Mouse (Mus musculus) thymus, adult 2 months (tissue): ENCODE data around the gene Prickle1.

Source experiments
- CTCF ChIP-seq: fragments of 200-500 bp; IDR thresholded peaks from 2 replicates; pipeline ENCODE4 v1.5.1; 2012; ENCODE audit warnings: mild to moderate bottlenecking, control low read depth, low read length, moderate library complexity, borderline replicate concordance; ENCODE audit not compliant: control insufficient read depth, poor library complexity, insufficient read depth; ENCODE audit errors: extremely low read depth
- POLR2A ChIP-seq: fragments of 200-500 bp; IDR thresholded peaks from 2 replicates; pipeline ENCODE4 v1.6.1; 2012; ENCODE audit warnings: mild to moderate bottlenecking, low read length, control low read depth, moderate library complexity; ENCODE audit not compliant: control insufficient read depth, poor library complexity, insufficient read depth; ENCODE audit errors: extremely low read depth

- no peak for TF ChIP-seq CTCF
- no peak for TF ChIP-seq POLR2A
Observed at GRCm38 (mm10) chr15:93567546-93568307, 28.0 kb downstream of the Prickle1 start.
